Mouse (Mus musculus) spleen, adult 2 months (tissue): ENCODE measurements at regions not wholly inside any gene's neighbourhood (a gene's known extent, or its start where the extent isn't known, plus 50 kb on each side); places are given as distances from the start of the nearest gene placed in this dataset.

Experiments used
- DNase-seq, 2 experiments: peaks; one replicate each; pipeline versions ENCODE4 v3.0.0 to v3.0.0-alpha.2; 2012 to 2021; ENCODE audit warnings: low spot score in 2 of 2, low read depth in 1 of 2
- H3K27ac ChIP-seq: fragments of 200-500 bp; 2 replicates; pipeline ENCODE4 v1.5.1; 2012; ENCODE audit warnings: low read length, inconsistent platforms; ENCODE audit not compliant: insufficient read depth
- H3K27me3 ChIP-seq: fragments of 200-500 bp; 2 replicates; pipeline ENCODE4 v1.6.1; 2012; ENCODE audit warnings: mild to moderate bottlenecking, moderate library complexity, low read length, inconsistent platforms; ENCODE audit not compliant: control insufficient read depth, insufficient read depth
- H3K36me3 ChIP-seq: fragments of 200-500 bp; 2 replicates; pipeline ENCODE4 v1.6.1; 2012; ENCODE audit warnings: mild to moderate bottlenecking, low read length, inconsistent platforms; ENCODE audit not compliant: control insufficient read depth, insufficient read depth
- H3K4me1 ChIP-seq: fragments of 200-500 bp; 2 replicates; pipeline ENCODE4 v1.6.1; 2011; ENCODE audit warnings: inconsistent platforms; ENCODE audit not compliant: control insufficient read depth, insufficient read depth, insufficient read length
- H3K4me3 ChIP-seq: fragments of 200-500 bp; 2 replicates; pipeline ENCODE4 v1.5.1; 2011; ENCODE audit warnings: mild to moderate bottlenecking, inconsistent platforms; ENCODE audit not compliant: insufficient read depth, insufficient read length; ENCODE audit errors: extremely low read depth
- CTCF ChIP-seq: fragments of 200-500 bp; IDR thresholded peaks from 2 replicates; pipeline ENCODE4 v1.5.1; 2011; ENCODE audit warnings: mild to moderate bottlenecking, inconsistent platforms; ENCODE audit not compliant: insufficient read depth, insufficient read length, insufficient replicate concordance; ENCODE audit errors: extremely low read depth
- POLR2A ChIP-seq: fragments of 200-500 bp; IDR thresholded peaks from 2 replicates; pipeline ENCODE4 v1.6.1; 2011; ENCODE audit warnings: low read depth, low read length, inconsistent platforms
- WGBS: fragments of 180-500 bp; shearing (Covaris S2); methylation state at CpG from one replicate; pipeline ENCODE4 v1.1.7; 2018; 5-methylcytosine and 5-hydroxymethylcytosine counted together

GRCm38 (mm10) chr8:77826255-77826654 lies 102.0 kb upstream of the Ednra start:
- TF ChIP-seq CTCF (no peak), POLR2A (no peak)
- no peak for DNase-seq

GRCm38 (mm10) chr8:77828079-77828478 lies 103.8 kb upstream of the Ednra start:
- H3K27me3 ChIP-seq, result no peaks in the 10 kb centered on the region
- 86% methylated on average over 7 of the region's 7 CpGs for WGBS
- no peaks in the 10 kb centered on the region for H3K4me1 ChIP-seq
- no peak overlapping the region for H3K4me3 ChIP-seq
- DNase-seq, result no peak
- no peaks in the 10 kb centered on the region for H3K36me3 ChIP-seq
- no peak for TF ChIP-seq CTCF
- TF ChIP-seq POLR2A, result no peak
- H3K27ac ChIP-seq, result no peak overlapping the region

More at GRCm38 (mm10) chr8:77826255-77826654, 102.0 kb upstream of the Ednra start:
- H3K27me3 ChIP-seq, result no peaks in the 10 kb centered on the region
- WGBS, result 70% methylated on average over 2 of the region's 2 CpGs
- no peaks in the 10 kb centered on the region for H3K36me3 ChIP-seq
- H3K4me3 ChIP-seq, result no peak overlapping the region
- no peak overlapping the region for H3K27ac ChIP-seq
- no peaks in the 10 kb centered on the region for H3K4me1 ChIP-seq

- Histone ChIP-seq H3K36me3 (no peaks in the 10 kb centered on the region), H3K4me3 (no peak overlapping the region), H3K27ac (no peak overlapping the region), H3K27me3 (no peaks in the 10 kb centered on the region), H3K4me1 (no peaks in the 10 kb centered on the region)
- 73% methylated on average over 5 of the region's 5 CpGs for WGBS
- no peak for TF ChIP-seq CTCF
- no peak for TF ChIP-seq POLR2A
- no peak for DNase-seq
These were observed 105.0 kb upstream of the Ednra start for GRCm38 (mm10) chr8:77829126-77829748.

GRCm38 (mm10) chr8:77829764-77830163 lies 105.5 kb upstream of the Ednra start:
- WGBS, result 81% methylated on average over 5 of the region's 5 CpGs
- Histone ChIP-seq H3K27me3 (no peaks in the 10 kb centered on the region), H3K36me3 (no peaks in the 10 kb centered on the region), H3K4me3 (no peak overlapping the region), H3K27ac (no peak overlapping the region), H3K4me1 (no peaks in the 10 kb centered on the region)
- TF ChIP-seq POLR2A, result no peak
- no peak for TF ChIP-seq CTCF
- DNase-seq, result no peak

GRCm38 (mm10) chr8:77834283-77834682 lies 110.0 kb upstream of the Ednra start:
- no peak overlapping the region for H3K27ac ChIP-seq
- no peaks in the 10 kb centered on the region for H3K36me3 ChIP-seq
- H3K4me3 ChIP-seq, result no peak overlapping the region
- TF ChIP-seq POLR2A, result no peak
- TF ChIP-seq CTCF, result no peak
- no peaks in the 10 kb centered on the region for H3K4me1 ChIP-seq
- H3K27me3 ChIP-seq, result no peaks in the 10 kb centered on the region
- 85% methylated on average over 6 of the region's 6 CpGs for WGBS
- no peak for DNase-seq

GRCm38 (mm10) chr8:77836902-77837489 lies 112.7 kb upstream of the Ednra start:
- Histone ChIP-seq H3K27me3 (no peaks in the 10 kb centered on the region), H3K4me3 (no peak overlapping the region), H3K36me3 (no peaks in the 10 kb centered on the region), H3K27ac (no peak overlapping the region), H3K4me1 (no peaks in the 10 kb centered on the region)
- no peak for DNase-seq
- TF ChIP-seq CTCF, result no peak
- no peak for TF ChIP-seq POLR2A
- 60% methylated on average over 5 of the region's 5 CpGs for WGBS
